Mouse (Mus musculus) kidney, embryonic 16.5 days (tissue): ENCODE measurements around the gene Dnajb11. TPM values are rescaled to one million over a fixed set of nuclear protein-coding genes. Genes with fewer than 3 reads are reported as not detected.

Experiments used
- ATAC-seq: fragments of 200-750 bp; cut with Nextera tagmentation; 2 replicates; pipeline ENCODE4 v1.8.0; 2017; ENCODE audit warnings: moderate TSS enrichment; ENCODE audit not compliant: low FRiP score, low TSS enrichment
- H3K27ac ChIP-seq: fragments of 300-500 bp; sonication (generic); 2 replicates; pipeline ENCODE4 v1.5.1; 2014; ENCODE audit warnings: low read length
- H3K27me3 ChIP-seq: fragments of 300-500 bp; sonication (generic); 2 replicates; pipeline ENCODE4 v1.6.1; 2014; ENCODE audit warnings: low read length, control low read depth, mixed read lengths; ENCODE audit not compliant: insufficient read depth
- H3K36me3 ChIP-seq: fragments of 300-500 bp; sonication (generic); 2 replicates; pipeline ENCODE4 v1.6.1; 2014; ENCODE audit warnings: low read length, control low read depth, mixed read lengths; ENCODE audit not compliant: insufficient read depth
- H3K4me1 ChIP-seq: fragments of 300-500 bp; sonication (generic); 2 replicates; pipeline ENCODE4 v1.6.1; 2014; ENCODE audit warnings: low read length, control low read depth, mixed read lengths; ENCODE audit not compliant: insufficient read depth
- H3K4me2 ChIP-seq: fragments of 300-500 bp; sonication (generic); replicated peaks from 2 replicates; pipeline ENCODE4 v1.6.1; 2014; ENCODE audit warnings: low read depth, low read length
- H3K4me3 ChIP-seq: fragments of 300-500 bp; sonication (generic); 2 replicates; pipeline ENCODE4 v1.5.1; 2014; ENCODE audit warnings: mild to moderate bottlenecking, low read length
- H3K9ac ChIP-seq: fragments of 300-500 bp; sonication (generic); replicated peaks from 2 replicates; pipeline ENCODE4 v1.6.1; 2014; ENCODE audit warnings: low read length
- H3K9me3 ChIP-seq: fragments of 300-500 bp; sonication (generic); 2 replicates; pipeline ENCODE4 v1.6.1; 2016; ENCODE audit warnings: low read length, control low read depth
- WGBS: fragments of 180-500 bp; shearing (Covaris S2); extraction: QIAGEN DNeasy Blood & Tissue Kit; methylation state at CpG from one replicate; pipeline ENCODE4 v1.1.7; 2014; 5-methylcytosine and 5-hydroxymethylcytosine counted together
- polyA plus RNA-seq: library from polyadenylated mRNA; unstranded; fragments of >200 nt; fragmentation: Nextera tagmentation; extraction: Ambion mirVana; gene quantifications from 2 replicates; pipeline ENCODE4 v1.2.1, GENCODE M21; 2015

The Dnajb11 gene
- polyA plus RNA-seq, 1 experiment from 2014 or later: 123 TPM

GRCm38 (mm10) chr16:22879945-22880595 is 22.4 kb downstream of the Dnajb11 start:
- Histone ChIP-seq H3K4me3 (no peak overlapping the region), H3K27ac (no peak overlapping the region), H3K9ac (no peak overlapping the region; the same call in 1 of the 2 replicates), H3K4me1 (0 out of 2 replicates have a peak, but pooled peaks cover 8% of the 10 kb centered on the region), H3K9me3 (no peaks in the 10 kb centered on the region), H3K36me3 (no peaks in the 10 kb centered on the region), H3K4me2 (no peak overlapping the region), H3K27me3 (no peaks in the 10 kb centered on the region)
- 49% methylated on average over 7 of the region's 7 CpGs for WGBS
- ATAC-seq: peak; percentile 29; the same call in 1 of the 2 replicates

DNA sequence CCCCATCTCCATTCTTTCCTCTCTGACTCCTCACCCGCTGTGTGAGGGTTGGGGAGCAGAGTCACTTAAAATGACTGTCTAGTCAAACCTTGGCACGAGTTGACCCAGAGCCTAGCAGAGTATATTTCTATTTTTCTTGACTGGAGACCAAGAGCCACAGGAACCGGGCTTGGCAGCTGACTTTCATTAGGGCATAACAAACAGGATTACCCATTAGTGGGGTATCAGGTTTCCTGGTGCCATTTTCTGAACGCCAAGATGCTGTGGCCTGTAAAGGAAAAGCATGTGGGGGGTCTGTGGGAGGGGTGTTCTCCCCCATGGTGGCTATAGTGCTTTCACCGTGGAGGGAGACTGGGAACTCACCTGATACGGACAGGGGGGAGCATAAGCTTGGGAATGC is 23.3 kb downstream of the Dnajb11 start:
- Histone ChIP-seq H3K4me2 (no peak overlapping the region), H3K9ac (no peak overlapping the region), H3K27me3 (no peaks in the 10 kb centered on the region), H3K9me3 (no peaks in the 10 kb centered on the region), H3K4me3 (no peak overlapping the region), H3K36me3 (no peaks in the 10 kb centered on the region), H3K4me1 (peaks cover 15% of the 10 kb centered on the region), H3K27ac (no peak overlapping the region)
- no peak for ATAC-seq
- 14% methylated on average over 6 of the region's 6 CpGs for WGBS

GRCm38 (mm10) chr16:22881487-22881886 is 23.8 kb downstream of the Dnajb11 start:
- H3K27ac ChIP-seq: no peak overlapping the region
- 59% methylated on average over 4 of the region's 4 CpGs for WGBS
- peaks cover 15% of the 10 kb centered on the region for H3K4me1 ChIP-seq
- no peak for ATAC-seq
- H3K4me2 ChIP-seq: no peak overlapping the region
- no peaks in the 10 kb centered on the region for H3K36me3 ChIP-seq
- no peak overlapping the region for H3K9ac ChIP-seq
- H3K27me3 ChIP-seq: no peaks in the 10 kb centered on the region
- H3K4me3 ChIP-seq: no peak overlapping the region
- H3K9me3 ChIP-seq: no peaks in the 10 kb centered on the region

DNA sequence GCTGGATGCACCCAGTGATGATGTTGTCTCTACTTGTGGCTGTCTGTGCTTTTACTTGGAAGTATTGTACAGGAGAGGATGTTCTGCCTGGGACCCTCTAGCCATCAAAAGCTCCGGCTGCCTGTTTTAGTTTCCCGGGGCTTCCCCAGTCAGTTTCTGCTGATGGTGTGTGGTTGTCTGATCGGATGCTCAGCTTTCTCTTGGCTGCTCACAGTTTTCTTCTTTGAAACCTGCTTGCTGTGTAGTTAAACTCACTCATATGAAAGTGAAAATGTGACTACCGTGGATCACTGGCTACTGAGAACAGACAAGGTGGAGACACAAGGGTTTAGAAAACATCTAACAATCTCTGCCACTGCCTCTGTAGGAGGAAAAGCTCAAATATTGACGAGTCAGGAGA is 25.8 kb downstream of the Dnajb11 start:
- H3K4me3 ChIP-seq: no peak overlapping the region
- no peaks in the 10 kb centered on the region for H3K9me3 ChIP-seq
- ATAC-seq: no peak
- H3K9ac ChIP-seq: no peak overlapping the region
- no peaks in the 10 kb centered on the region for H3K36me3 ChIP-seq
- no peaks in the 10 kb centered on the region for H3K27me3 ChIP-seq
- peaks cover 15% of the 10 kb centered on the region for H3K4me1 ChIP-seq
- H3K4me2 ChIP-seq: no peak overlapping the region
- no peak overlapping the region for H3K27ac ChIP-seq
- 80% methylated on average over 5 of the region's 5 CpGs for WGBS

GRCm38 (mm10) chr16:22885356-22885755 is 27.7 kb downstream of the Dnajb11 start:
- peaks cover 15% of the 10 kb centered on the region for H3K4me1 ChIP-seq
- 4% methylated on average over 4 of the region's 4 CpGs for WGBS
- no peak overlapping the region for H3K9ac ChIP-seq
- no peak overlapping the region for H3K4me3 ChIP-seq
- no peaks in the 10 kb centered on the region for H3K36me3 ChIP-seq
- no peak for ATAC-seq
- no peaks in the 10 kb centered on the region for H3K9me3 ChIP-seq
- no peak overlapping the region for H3K27ac ChIP-seq
- H3K4me2 ChIP-seq: no peak overlapping the region
- H3K27me3 ChIP-seq: no peaks in the 10 kb centered on the region

GRCm38 (mm10) chr16:22886726-22887125 is 29.1 kb downstream of the Dnajb11 start:
- WGBS: 73% methylated on average over 3 of the region's 3 CpGs
- Histone ChIP-seq H3K27ac (no peak overlapping the region), H3K4me3 (no peak overlapping the region), H3K9ac (no peak overlapping the region), H3K27me3 (no peaks in the 10 kb centered on the region), H3K9me3 (no peaks in the 10 kb centered on the region), H3K36me3 (no peaks in the 10 kb centered on the region), H3K4me1 (peaks cover 7% of the 10 kb centered on the region), H3K4me2 (no peak overlapping the region)
- no peak for ATAC-seq

DNA sequence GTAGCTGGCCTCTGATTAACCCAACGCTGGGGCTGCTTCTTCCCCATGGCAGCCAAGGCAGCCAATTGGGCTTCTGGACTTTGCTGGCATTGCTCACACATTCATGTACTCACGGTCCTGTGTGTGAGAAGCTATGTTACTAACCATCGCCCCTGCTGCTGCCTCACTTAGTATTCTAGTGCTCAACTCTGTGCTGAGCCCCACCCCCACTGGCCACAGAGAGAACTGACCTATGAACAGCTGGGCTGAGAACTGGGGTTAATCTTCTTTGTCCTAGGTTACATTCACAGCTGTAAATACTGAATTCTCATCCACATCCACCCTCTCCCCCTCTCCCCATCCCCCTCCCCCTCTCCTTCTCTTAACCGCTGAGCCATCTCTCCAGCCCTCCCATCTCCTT is 31.2 kb downstream of the Dnajb11 start:
- Histone ChIP-seq H3K9me3 (no peaks in the 10 kb centered on the region), H3K4me3 (no peak overlapping the region), H3K4me1 (peaks cover 7% of the 10 kb centered on the region), H3K9ac (no peak overlapping the region), H3K27ac (no peak overlapping the region), H3K4me2 (no peak overlapping the region), H3K36me3 (no peaks in the 10 kb centered on the region), H3K27me3 (no peaks in the 10 kb centered on the region)
- WGBS: 83% methylated on average over 4 of the region's 4 CpGs
- ATAC-seq: no peak

GRCm38 (mm10) chr16:22889716-22890115 is 32.1 kb downstream of the Dnajb11 start:
- no peak overlapping the region for H3K27ac ChIP-seq
- H3K4me3 ChIP-seq: no peak overlapping the region
- no peak for ATAC-seq
- no peaks in the 10 kb centered on the region for H3K9me3 ChIP-seq
- no peaks in the 10 kb centered on the region for H3K36me3 ChIP-seq
- no peak overlapping the region for H3K4me2 ChIP-seq
- WGBS: 90% methylated on average over 8 of the region's 8 CpGs
- no peak overlapping the region for H3K9ac ChIP-seq
- H3K4me1 ChIP-seq: peaks cover 7% of the 10 kb centered on the region
- no peaks in the 10 kb centered on the region for H3K27me3 ChIP-seq

GRCm38 (mm10) chr16:22890683-22891510 is 33.3 kb downstream of the Dnajb11 start, which contains the start of gene Ahsg:
TSS of gene Ahsg (plus strand) at chr16:22891277.
- no peak within 1 kb of the TSS for H3K9ac ChIP-seq
- H3K36me3 ChIP-seq: no peaks in the 10 kb centered on the region
- H3K27ac ChIP-seq: no peak within 1 kb of the TSS
- no peak within 1 kb of the TSS for H3K4me3 ChIP-seq
- no peak within 1 kb of the TSS for H3K4me2 ChIP-seq
- ATAC-seq: no peak
- WGBS: 83% methylated on average over 11 of the region's 11 CpGs
- H3K9me3 ChIP-seq: no peaks in the 10 kb centered on the region
- no peaks in the 10 kb centered on the region for H3K27me3 ChIP-seq
- H3K4me1 ChIP-seq: no peaks in the 10 kb centered on the region; the same call in 1 of the 2 replicates

- H3K4me2 ChIP-seq: no peak overlapping the region
- WGBS: 88% methylated on average over 8 of the region's 8 CpGs
- H3K9me3 ChIP-seq: no peaks in the 10 kb centered on the region
- no peaks in the 10 kb centered on the region for H3K4me1 ChIP-seq
- H3K27me3 ChIP-seq: no peaks in the 10 kb centered on the region
- H3K27ac ChIP-seq: no peak overlapping the region
- no peaks in the 10 kb centered on the region for H3K36me3 ChIP-seq
- H3K9ac ChIP-seq: no peak overlapping the region
- ATAC-seq: no peak
- no peak overlapping the region for H3K4me3 ChIP-seq
Measured at GRCm38 (mm10) chr16:22891733-22892154, 34.1 kb downstream of the Dnajb11 start.
